Mouse (Mus musculus): ENCODE results near the gene Ptges3l. TPM values are rescaled to one million over a fixed set of nuclear protein-coding genes. Genes with fewer than 3 reads are reported as not detected.
"Not testable (repeated sequence)": the region's sequence is repeated elsewhere in the genome, so short reads cannot be mapped to it uniquely, and the experiment has no call there.

The Ptges3l gene
- polyA plus RNA-seq, 1 experiment from 2014 or later = 3.7 TPM

GRCm38 (mm10) chr11:101450394-101450793 lies 25.3 kb upstream of the Ptges3l start:
- Histone ChIP-seq H3K27ac (replicated peaks) (no peak overlapping the region), H3K36me3 (peaks cover 13% of the 10 kb centered on the region), H3K4me3 (no peak overlapping the region), H3K9me3 (replicated peaks) (no peaks in the 10 kb centered on the region), H3K4me1 (peaks cover 11% of the 10 kb centered on the region), H3K27me3 (ENCODE audit: low read depth, poor library complexity, severe bottlenecking) (no peaks in the 10 kb centered on the region)
- DNase-seq (ENCODE audit: low spot score) = no peak
- WGBS = 86% methylated on average over 3 of the region's 3 CpGs

- not testable (repeated sequence) for H3K27ac ChIP-seq (replicated peaks); H3K4me3 ChIP-seq; DNase-seq (ENCODE audit: low spot score); H3K27me3 ChIP-seq (ENCODE audit: low read depth, poor library complexity, severe bottlenecking); H3K4me1 ChIP-seq; H3K9me3 ChIP-seq (replicated peaks)
- peaks cover 21% of the 10 kb centered on the region for H3K36me3 ChIP-seq
- 88% methylated on average over 4 of the region's 4 CpGs for WGBS
These were observed 24.5 kb upstream of the Ptges3l start for GRCm38 (mm10) chr11:101449596-101449995.

- H3K4me3 ChIP-seq = no peak overlapping the region
- H3K27ac ChIP-seq (replicated peaks) = no peak overlapping the region
- H3K9me3 ChIP-seq (replicated peaks) = no peaks in the 10 kb centered on the region
- H3K4me1 ChIP-seq = peaks cover 10% of the 10 kb centered on the region
- no peak for DNase-seq (ENCODE audit: low spot score)
- no peaks in the 10 kb centered on the region for H3K27me3 ChIP-seq (ENCODE audit: low read depth, poor library complexity, severe bottlenecking)
- peaks cover 28% of the 10 kb centered on the region for H3K36me3 ChIP-seq
- 85% methylated on average over 4 of the region's 4 CpGs for WGBS
These were observed 23.8 kb upstream of the Ptges3l start for GRCm38 (mm10) chr11:101448899-101449298.

DNA sequence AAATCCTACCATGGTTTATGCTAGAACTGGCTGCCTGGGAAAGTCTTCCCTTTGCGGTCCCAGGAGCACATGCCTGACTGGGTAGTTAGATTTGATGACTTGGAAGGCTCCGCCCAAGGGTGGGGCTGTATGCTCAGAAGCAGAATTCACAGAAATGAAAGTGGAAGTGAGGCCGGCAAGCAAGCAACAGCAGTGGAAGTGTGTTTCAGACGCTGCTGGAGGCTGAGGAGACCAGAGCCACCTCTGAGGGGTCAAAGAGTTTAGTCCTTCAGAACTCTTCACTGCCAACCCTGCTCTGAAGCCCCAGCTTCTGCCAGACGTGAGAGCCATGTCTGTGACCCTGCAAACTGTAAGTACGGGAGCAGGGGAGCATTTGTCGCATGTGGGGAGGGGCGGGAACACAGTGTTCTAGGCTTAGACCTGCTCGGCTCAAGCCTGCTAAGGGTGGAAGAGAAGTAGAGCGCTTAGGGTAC lies 23.2 kb upstream of the Ptges3l start, which contains the start of gene Ifi35:
Gene Ifi35, plus strand, starts transcription at position 134 of the 473 bp plus-strand sequence.
- Histone ChIP-seq H3K9me3 (replicated peaks) (no peaks in the 10 kb centered on the region), H3K4me3 (peak within 1 kb of the TSS; percentile 18), H3K4me1 (peaks cover 16% of the 10 kb centered on the region), H3K36me3 (peaks cover 34% of the 10 kb centered on the region), H3K27me3 (ENCODE audit: low read depth, poor library complexity, severe bottlenecking) (no peaks in the 10 kb centered on the region), H3K27ac (replicated peaks) (no peak within 1 kb of the TSS)
- no peak for DNase-seq (ENCODE audit: low spot score)
- WGBS = 50% methylated on average over 10 of the region's 10 CpGs

GRCm38 (mm10) chr11:101447786-101448185 lies 22.7 kb upstream of the Ptges3l start:
- Histone ChIP-seq H3K27me3 (ENCODE audit: low read depth, poor library complexity, severe bottlenecking) (no peaks in the 10 kb centered on the region), H3K36me3 (peaks cover 38% of the 10 kb centered on the region), H3K4me1 (peaks cover 20% of the 10 kb centered on the region), H3K27ac (replicated peaks) (no peak overlapping the region), H3K9me3 (replicated peaks) (no peaks in the 10 kb centered on the region), H3K4me3 (no peak overlapping the region)
- WGBS = 86% methylated on average over 5 of the region's 5 CpGs
- DNase-seq (ENCODE audit: low spot score) = no peak

DNA sequence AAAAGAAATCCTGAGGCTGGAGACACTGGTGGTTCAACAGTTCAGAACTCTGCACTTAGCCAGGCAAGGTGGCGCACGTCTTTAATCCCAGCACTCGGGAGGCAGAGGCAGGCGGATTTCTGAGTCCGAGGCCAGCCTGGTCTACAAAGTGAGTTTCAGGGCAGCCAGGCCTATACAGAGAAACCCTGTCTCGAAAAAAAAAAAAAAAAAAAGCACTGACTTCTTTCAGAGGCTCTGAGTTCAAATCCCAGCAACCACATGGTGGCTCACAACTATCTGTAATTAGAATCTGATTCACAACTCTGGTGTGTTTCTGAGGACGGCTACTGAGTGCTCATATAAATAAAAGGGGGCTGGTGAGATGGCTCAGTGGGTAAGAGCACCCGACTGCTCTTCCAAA lies 21.7 kb upstream of the Ptges3l start:
- H3K27ac ChIP-seq (replicated peaks); H3K9me3 ChIP-seq (replicated peaks); H3K27me3 ChIP-seq (ENCODE audit: low read depth, poor library complexity, severe bottlenecking); DNase-seq (ENCODE audit: low spot score); H3K4me3 ChIP-seq: not testable (repeated sequence)
- WGBS = 91% methylated on average over 8 of the region's 8 CpGs
- H3K36me3 ChIP-seq = peaks cover 38% of the 10 kb centered on the region
- H3K4me1 ChIP-seq = peaks cover 20% of the 10 kb centered on the region

DNA sequence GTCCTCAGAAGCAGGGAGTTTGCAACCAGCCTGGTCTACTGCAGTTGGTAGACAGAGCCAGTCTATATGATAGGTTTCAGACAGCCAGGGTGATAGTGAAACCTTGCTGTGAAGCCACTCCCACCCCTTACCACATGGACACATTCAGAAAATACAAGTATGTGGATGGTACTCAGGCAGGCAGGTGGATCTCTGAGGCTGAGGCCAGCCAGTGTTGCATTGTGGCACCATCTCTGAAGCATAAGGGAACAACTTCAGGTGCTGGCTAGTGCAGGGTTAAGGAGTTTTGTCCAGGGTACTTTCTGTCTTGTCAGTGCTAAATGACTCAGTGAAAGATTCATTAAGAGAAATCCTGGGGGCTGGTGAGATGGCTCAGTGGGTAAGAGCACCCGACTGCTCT lies 21.2 kb upstream of the Ptges3l start:
- H3K9me3 ChIP-seq (replicated peaks) = no peaks in the 10 kb centered on the region
- peaks cover 38% of the 10 kb centered on the region for H3K36me3 ChIP-seq
- no peaks in the 10 kb centered on the region for H3K27me3 ChIP-seq (ENCODE audit: low read depth, poor library complexity, severe bottlenecking)
- DNase-seq (ENCODE audit: low spot score) = no peak
- H3K4me1 ChIP-seq = peaks cover 20% of the 10 kb centered on the region
- H3K4me3 ChIP-seq = no peak overlapping the region
- H3K27ac ChIP-seq (replicated peaks) = no peak overlapping the region
- 84% methylated on average over 1 of the region's 1 CpGs for WGBS

GRCm38 (mm10) chr11:101442760-101443159 lies 17.6 kb upstream of the Ptges3l start:
- WGBS = 1% methylated on average over 14 of the region's 14 CpGs
- Histone ChIP-seq H3K27me3 (ENCODE audit: low read depth, poor library complexity, severe bottlenecking) (no peaks in the 10 kb centered on the region), H3K9me3 (replicated peaks) (no peaks in the 10 kb centered on the region), H3K27ac (replicated peaks) (peak overlapping the region; percentile 98), H3K4me3 (peak overlapping the region; percentile 91), H3K36me3 (peaks cover 38% of the 10 kb centered on the region), H3K4me1 (peaks cover 20% of the 10 kb centered on the region)
- no peak for DNase-seq (ENCODE audit: low spot score)

DNA sequence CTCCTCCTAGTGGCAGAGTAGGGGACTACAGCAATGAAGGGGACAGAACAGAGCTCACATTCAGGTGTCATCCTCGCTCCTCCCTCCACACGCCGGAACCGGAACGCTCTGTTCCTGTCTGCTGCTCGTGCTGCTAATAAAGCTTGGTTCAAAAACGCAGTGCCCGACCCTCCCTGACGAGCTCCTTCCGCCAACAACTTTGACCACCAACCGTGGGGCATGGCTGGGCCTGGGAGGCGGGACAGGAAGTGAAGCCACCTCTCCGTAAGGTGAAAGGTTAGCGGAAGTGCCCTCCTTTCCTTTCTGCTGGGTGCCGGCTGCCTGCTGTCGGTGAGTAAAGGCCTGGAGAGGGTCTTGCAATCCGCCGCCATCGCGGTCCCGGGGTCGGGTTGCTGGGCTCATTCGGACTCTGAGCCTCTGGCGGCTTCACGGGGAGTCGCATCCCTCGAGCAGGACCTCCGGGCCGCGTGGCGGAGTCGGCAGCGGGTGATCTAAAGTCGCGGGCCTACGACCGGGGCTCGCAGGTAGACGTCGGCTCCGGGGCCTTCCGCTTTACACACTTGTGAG lies 17.1 kb upstream of the Ptges3l start, which contains the start of gene Rpl27:
Gene Rpl27, plus strand, starts transcription at position 172 of the 567 bp plus-strand sequence.
- Histone ChIP-seq H3K27me3 (ENCODE audit: low read depth, poor library complexity, severe bottlenecking) (no peaks in the 10 kb centered on the region), H3K4me3 (peak within 1 kb of the TSS; percentile 91), H3K27ac (replicated peaks) (peak within 1 kb of the TSS; percentile 98), H3K9me3 (replicated peaks) (no peaks in the 10 kb centered on the region), H3K4me1 (peaks cover 20% of the 10 kb centered on the region), H3K36me3 (peaks cover 38% of the 10 kb centered on the region)
- DNase-seq (ENCODE audit: low spot score) = peak; percentile 99
- under 1% methylated on average over 42 of the region's 42 CpGs for WGBS

DNA sequence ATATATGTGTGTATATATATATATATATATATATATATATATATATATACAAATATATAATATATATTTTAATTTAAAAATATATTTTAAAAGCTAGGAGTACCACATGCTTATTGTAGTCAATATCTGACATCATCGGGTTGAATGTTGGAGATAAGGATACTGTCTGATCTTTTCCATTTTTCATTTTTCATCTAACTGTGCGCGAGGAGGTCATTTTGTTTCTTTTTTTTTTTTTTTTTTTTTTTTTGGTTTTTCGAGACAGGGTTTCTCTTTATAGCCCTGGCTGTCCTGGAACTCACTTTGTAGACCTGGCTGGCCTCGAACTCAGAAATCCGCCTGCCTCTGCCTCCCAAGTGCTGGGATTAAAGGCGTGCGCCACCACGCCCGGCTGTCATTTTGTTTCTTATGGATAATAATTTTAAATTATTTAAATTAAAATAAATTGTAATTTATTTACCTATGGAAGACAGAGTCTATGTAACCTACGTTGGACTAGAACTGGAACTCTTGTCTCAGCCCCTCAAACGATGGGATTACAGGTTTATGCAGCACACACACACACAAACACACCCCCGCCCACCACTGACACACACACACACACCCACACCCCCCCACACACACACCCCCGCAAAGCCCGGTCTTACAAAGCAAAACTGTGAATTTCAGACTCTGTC lies 16.5 kb upstream of the Ptges3l start:
- WGBS = 33% methylated on average over 15 of the region's 15 CpGs
- Histone ChIP-seq H3K4me1 (peaks cover 24% of the 10 kb centered on the region), H3K27ac (replicated peaks) (peak overlapping the region; percentile 98), H3K36me3 (peaks cover 34% of the 10 kb centered on the region), H3K4me3 (peak overlapping the region; percentile 91)
- DNase-seq (ENCODE audit: low spot score); H3K9me3 ChIP-seq (replicated peaks); H3K27me3 ChIP-seq (ENCODE audit: low read depth, poor library complexity, severe bottlenecking): not testable (repeated sequence)

- H3K27me3 ChIP-seq (ENCODE audit: low read depth, poor library complexity, severe bottlenecking); H3K9me3 ChIP-seq (replicated peaks); H3K4me3 ChIP-seq; DNase-seq (ENCODE audit: low spot score); H3K4me1 ChIP-seq; H3K27ac ChIP-seq (replicated peaks): not testable (repeated sequence)
- 73% methylated on average over 3 of the region's 3 CpGs for WGBS
- H3K36me3 ChIP-seq = peaks cover 31% of the 10 kb centered on the region
These were observed 12.9 kb upstream of the Ptges3l start for GRCm38 (mm10) chr11:101438006-101438405.

DNA sequence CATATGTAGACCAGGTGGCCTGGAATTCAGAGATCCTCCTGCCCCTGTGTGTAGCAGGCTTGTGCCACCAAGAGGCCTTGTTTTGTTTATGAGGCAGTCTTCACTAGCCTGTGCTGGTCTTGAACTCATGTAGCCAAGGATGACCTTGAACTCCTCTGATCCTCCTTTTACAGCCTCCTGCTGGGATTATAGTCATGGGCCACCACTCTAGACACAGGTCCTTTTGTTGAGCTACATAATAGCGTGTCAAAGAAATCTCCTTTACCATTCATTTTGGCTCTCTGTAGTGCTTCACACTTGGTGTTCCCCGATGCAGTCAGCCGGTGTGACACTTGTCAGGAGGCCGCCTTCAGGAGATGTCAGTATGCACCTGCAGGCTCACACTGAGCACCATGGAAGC lies 11.8 kb upstream of the Ptges3l start:
- H3K27me3 ChIP-seq (ENCODE audit: low read depth, poor library complexity, severe bottlenecking) = no peaks in the 10 kb centered on the region
- H3K36me3 ChIP-seq = peaks cover 39% of the 10 kb centered on the region
- no peak for DNase-seq (ENCODE audit: low spot score)
- H3K4me3 ChIP-seq = no peak overlapping the region
- 72% methylated on average over 4 of the region's 4 CpGs for WGBS
- H3K4me1 ChIP-seq = peaks cover 4% of the 10 kb centered on the region; the same call in 1 of the 2 replicates
- no peak overlapping the region for H3K27ac ChIP-seq (replicated peaks)
- H3K9me3 ChIP-seq (replicated peaks) = no peaks in the 10 kb centered on the region

DNA sequence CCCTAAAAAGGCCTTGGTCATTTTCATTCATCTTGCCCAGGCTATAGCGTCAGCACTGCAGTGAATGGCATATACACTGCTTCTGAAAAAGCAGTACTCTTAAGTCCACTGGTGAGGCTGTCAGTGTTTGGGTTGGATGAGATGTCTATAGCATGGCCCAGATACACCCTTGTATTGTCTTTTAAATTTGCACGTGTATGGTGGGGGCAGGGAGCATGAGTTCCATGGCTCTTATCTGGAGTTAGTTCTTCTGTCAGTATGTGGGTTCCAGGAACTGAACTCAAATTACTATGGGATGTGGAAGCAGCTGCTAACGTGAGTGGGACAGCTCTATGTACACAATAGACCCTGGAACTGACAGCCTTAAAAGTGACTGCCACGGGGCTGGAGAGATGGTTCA lies 10.7 kb upstream of the Ptges3l start:
- H3K4me3 ChIP-seq = no peak overlapping the region
- WGBS = 88% methylated on average over 4 of the region's 4 CpGs
- peaks cover 50% of the 10 kb centered on the region for H3K36me3 ChIP-seq

More for the DNA sequence above, 10.7 kb upstream of the Ptges3l start:
- Histone ChIP-seq H3K27me3 (ENCODE audit: low read depth, poor library complexity, severe bottlenecking) (no peaks in the 10 kb centered on the region), H3K9me3 (replicated peaks) (no peaks in the 10 kb centered on the region), H3K4me1 (peaks cover 4% of the 10 kb centered on the region; the same call in 1 of the 2 replicates), H3K27ac (replicated peaks) (no peak overlapping the region)
- DNase-seq (ENCODE audit: low spot score) = no peak
